Mouse (Mus musculus) embryo, embryonic 10 days (tissue): Measurements from ENCODE around the gene Actn4.
A peak's percentile ranks its signal among the peaks of the same experiment; 100 is the strongest.
"Not testable (repeated sequence)": the region's sequence is repeated elsewhere in the genome, so short reads cannot be mapped to it uniquely, and the experiment has no call there.

Experiments used
- DNase-seq: peaks from one replicate; pipeline ENCODE4 v3.0.0-alpha.2; 2015; ENCODE audit warnings: low spot score

The Actn4 gene

DNA sequence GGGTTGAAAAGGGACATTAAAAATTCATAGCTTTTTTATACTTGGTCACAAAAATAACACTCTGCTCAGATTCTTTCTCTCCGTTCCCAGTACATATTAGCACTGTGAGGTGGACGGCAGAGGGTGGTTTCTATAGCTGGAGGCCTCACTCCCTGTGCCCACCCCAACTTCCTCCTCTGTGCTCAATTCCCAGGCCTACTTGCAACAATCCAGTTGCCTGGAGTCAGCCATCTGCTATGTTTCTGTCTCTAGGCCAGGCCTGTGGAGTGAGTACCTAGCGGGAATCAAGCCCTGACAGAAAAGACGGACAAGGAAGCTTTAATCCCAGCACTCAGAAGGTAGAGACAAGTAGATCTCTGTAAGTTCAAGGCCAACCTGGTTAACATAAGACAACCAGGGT lies 39.5 kb downstream of the Actn4 start:
- no peak for DNase-seq

DNA sequence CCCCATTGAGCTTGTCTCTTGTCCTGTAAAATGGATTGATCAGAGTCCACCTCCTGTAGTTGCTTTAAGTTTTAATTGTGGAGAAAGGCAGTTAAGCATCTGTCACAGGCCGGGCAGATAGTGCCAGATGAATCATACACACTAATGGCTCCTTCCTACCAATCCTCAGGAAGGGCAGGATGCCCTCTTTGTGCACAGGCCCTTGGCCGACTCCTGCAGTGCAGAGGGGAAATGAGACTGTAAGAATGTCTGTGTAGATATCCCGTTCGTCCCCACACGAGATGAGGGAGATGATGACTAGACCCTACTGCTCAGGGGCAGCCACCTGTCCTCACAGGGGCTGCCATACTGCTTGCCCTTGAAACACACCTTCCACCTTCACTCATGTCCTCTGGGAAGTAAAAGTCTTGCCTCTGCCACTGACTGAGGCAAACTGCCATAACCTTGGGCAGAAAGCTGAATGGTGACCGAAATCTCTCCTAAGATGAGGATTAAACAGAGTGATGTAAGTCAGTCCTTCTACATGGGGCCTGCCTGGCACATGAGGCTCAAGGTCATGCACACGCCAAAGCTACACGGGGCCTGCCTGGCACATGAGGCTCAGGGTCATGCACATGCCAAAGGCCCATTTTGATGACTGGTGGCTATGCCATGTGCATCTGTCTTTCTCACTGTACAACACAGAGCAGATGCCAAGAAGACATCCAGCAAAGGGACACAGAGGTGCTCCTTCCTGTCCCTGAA lies 40.2 kb downstream of the Actn4 start:
- DNase-seq, result no peak

DNA sequence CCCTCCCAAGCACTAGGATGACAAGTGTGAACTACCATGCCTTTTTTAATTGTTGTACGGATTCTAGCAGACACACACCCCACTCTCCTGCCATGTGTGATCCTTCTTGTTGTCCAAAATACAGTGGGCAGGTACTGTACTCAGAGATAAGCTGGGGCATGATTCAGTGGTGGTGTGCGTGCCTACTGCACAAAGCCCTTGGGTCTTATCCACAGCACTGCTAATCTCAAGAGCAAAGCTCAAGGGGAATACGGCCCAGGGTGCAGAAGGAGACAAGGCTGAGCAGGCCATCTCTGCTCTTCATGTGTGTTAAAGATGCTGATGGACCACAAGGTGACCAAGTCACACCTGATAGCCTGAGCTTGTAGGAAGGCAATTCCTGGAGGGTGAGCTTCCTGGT lies 41.0 kb downstream of the Actn4 start:
- no peak for DNase-seq

DNA sequence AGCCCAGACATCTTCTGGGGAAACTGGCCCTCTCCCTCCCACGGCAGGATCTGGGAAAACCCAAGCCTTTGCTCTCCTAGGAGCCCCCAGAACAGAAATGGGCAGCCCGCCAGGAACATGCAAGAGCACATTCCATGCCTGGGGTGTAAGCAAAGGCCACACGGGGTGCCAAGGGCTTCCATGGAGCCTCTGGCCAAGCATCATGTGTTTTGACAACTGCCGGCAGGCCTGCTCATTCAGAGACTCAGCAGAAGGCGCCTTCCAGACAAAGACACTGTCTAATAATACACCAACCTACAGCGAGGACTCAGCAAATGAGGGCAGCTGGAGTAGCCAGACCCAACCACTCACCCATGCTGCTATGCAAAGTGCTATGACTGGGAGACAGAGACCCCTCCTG lies 42.3 kb downstream of the Actn4 start:
- peak; percentile 35 for DNase-seq

DNA sequence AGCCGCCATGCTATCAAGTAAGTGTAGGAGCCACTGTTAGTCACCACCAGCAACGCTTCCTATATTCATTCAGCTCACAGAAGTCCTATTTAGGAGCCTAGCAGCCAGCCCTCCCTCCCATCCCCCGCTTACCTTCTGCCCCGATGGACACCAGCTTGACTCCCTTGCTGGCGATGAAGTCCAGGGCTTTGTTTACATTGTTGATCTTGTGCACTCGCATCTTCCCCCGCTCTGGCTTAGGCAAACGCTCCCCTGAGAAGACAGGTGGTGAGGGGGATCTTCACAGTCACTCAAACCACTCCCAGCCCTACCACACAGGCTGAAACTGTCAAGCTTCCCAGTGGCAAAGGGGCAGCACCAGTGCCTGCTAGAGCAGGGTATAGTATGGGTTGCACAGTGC lies 43.6 kb downstream of the Actn4 start:
- DNase-seq, result no peak

DNA sequence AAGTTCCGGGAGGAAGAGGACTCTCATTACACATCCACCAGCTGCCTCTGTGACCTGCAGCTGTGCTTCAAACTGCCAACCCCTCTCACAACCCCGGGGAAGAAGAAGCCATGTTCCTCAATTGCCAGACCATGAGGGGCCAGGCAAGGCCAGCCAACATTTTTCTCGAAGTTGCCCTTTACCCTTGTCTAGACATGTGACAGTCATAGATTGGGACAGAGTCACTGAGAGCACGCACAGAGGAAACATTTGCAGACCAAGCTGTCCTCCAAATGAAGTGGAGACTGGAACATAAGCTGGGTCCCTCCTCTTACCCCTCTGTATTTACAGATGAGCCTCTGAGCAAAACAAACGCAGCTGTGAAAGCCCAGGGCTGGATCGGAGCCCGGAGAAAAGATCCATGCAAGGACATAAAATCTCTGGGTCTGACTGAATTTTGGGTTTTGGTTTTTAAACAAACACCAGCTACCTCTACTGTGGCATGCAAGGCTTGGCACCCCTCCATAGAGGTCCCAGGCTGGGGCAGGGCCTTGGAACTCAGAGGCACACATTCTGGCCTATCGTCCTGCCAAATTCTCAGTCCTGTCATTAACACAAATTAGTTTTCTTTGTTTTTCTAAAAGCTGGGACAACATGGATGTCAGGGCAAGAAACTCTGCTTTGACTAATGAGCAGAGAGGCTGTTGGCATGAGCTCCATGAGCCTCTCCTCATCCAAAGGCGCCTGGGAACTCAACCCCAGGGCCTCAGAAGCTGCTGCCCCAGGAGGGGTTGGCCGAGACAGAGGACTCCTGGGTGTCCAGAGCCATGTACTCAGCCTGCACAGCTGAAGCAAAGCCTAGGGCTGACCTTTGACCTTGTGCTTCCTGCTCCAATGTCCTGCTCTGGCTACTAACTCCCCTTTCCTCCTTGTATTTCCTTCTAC lies 44.4 kb downstream of the Actn4 start:
- DNase-seq, result peak; percentile 64

DNA sequence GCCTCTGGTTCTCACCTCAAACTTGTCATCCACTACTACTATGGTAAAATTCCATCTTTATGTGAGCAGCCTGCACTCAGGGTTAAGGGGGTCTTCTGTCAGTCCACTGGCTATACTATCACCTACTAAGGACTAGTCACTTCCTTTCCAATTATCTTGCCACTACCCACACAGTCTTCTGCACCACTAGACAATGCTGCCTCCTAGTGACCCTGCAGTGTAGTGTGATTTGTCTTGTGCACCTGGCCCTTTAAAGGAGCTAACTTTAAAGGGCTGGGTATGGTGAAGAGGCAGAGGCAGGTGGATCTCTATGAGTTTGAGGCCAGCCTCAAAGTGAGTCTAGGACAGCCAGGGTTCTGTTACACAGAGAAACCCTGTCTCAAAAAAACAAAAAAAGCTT lies 45.6 kb downstream of the Actn4 start:
- no peak for DNase-seq

DNA sequence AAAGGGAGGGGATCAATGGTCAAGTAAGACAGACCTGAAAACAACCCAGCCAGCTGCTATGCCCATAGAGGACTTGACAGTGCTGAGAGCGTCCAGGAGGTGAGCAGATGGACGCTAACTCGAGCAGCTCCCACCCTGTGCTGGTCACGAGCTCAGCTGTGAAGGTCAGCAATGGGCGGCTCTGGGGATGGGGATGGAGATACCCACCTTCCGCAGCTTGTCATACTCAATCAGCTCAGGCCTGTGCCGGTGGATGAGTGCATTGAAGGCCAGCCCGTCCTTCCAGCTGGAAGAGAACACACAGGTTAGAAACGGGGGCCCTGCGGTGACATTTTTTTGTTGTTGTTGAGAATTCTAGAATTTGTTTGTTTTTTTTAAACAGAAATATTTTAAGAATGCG lies 49.0 kb downstream of the Actn4 start:
- DNase-seq, result peak; percentile 29

DNA sequence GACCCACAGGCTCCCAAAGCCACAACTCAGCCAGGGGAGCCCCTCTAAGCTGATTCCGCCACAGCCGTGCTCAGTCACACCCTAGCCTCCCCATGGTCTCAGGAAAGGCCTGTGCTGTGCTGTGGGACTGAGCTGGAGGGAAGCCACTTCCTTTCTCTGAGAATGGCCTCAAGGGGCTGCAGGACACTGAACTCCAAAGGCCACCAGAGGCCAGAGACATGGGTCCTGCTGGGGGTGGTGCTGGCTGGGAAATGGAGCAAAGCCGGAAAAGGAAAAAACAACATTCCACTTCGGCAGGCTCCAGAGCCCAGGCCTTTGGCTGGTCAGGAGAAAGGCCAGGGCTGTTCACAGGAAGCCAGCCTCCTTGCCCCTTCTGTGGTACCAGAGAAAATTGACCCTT lies 50.5 kb downstream of the Actn4 start:
- DNase-seq, result no peak

DNA sequence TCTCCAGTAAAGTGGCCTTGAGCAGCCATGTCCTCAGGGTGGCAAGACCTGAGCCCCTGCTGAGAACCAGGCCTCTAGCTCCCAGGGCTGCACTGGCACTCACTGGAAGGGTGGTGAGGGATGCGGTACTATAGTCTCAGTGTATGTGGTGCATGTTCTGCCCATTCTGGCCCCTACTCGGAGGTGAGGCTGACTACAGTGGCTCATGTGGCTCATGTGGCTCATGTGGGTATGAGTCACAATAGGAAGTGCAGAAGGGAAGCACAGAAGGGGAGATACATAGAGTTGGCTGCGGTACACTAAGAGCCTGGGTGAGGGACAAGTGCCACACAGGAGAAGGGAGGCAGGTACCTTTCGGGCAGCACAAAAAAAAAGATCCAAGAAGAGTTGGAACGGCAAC lies 54.9 kb downstream of the Actn4 start:
- DNase-seq, result no peak

DNA sequence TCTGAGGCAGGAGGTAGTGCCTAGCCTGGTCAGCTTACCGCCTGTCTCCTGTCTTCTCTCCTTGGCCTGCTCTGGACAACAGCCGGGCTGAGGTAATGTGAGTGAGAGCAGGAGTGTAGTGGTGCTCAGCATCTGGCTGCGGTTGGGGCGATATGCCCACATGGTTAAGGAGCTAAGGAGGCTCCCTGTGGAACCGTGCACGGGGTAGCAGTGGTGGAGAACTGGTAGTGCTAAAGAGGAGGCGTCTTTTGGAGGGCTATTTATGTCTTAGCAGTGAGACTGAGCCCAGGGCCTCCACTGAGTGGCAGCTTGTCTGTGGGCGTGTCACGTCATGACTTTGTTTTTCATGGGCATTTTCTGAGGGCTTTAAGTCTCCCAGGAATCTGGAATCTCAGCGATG lies 58.4 kb downstream of the Actn4 start:
- no peak for DNase-seq

DNA sequence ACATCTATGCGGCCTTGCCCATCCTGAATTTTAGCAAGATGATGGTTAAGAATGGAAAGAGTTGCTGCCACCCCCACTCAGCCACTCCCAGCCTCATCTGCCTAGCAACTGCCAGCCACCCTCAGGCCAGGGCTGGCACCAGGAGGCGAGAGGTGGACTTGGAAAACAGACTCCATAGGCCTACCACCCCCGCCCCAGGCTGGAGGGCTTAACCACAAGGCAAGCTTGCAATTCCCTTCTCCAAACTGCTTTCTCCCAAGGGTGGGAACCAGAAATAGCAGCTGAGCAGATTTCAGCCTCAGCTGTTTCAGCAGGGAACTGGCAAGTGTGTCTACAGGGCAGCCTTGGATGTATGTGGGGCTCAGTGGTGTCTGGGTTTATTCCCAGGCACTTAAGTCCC lies 59.3 kb downstream of the Actn4 start:
- no peak for DNase-seq

DNA sequence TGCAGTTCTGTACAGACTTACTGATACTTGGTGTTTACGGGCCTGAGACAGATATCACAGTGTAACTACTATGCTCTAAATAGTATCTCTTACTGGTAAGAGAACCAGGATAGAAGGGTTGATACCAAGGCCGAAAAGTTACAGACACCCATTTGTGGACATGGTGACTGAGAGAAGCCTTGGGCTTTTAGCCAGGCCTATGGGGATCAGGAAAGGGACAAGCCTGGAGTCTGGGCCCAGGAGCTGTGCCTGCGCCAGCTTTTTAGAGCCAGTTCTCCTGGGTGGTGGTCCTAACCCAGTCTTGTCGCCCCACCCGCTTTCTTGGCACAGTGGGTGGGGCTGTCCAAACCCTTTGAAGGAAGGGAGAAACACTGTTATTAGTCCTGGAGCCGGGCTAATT lies 60.0 kb downstream of the Actn4 start:
- no peak for DNase-seq

DNA sequence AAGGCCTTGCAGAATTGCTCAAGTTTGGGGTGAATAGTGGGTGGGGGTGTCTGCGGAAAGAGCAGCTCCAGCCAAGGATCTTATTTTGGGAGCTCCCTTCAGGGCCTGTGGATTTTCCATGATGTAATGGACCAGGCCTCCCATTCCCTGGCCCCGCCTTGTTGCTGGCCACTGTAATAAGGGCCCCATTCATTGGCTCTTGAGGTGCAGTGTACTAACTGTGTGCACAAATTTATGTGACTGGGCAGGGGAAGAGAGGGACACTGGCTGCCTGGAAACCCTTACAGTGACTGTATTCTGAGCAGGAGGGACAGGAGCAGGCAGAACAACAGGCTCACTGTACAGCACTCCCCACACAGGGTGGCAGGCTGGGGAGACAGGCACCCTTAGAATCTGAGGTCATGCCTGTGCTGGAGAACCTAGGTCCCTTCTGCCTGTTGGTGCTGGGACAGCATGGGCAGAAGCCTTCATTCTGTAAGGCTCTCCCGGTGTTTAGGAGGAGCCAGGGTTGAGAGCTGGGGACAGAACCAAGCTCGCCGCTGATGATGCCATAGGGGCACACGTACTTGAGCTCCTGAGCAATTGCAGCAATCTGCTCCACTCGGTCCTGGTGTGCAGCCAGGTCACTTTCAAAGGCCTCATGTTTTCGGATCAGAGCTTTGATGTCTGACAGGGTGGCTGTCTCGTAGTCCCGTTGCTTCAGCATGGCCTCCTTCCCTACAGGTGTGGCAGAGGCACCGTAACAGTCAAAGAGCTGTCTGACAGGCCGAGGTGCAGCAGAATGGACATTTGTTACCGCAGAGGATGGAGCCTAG lies 60.6 kb downstream of the Actn4 start:
- DNase-seq, result no peak

DNA sequence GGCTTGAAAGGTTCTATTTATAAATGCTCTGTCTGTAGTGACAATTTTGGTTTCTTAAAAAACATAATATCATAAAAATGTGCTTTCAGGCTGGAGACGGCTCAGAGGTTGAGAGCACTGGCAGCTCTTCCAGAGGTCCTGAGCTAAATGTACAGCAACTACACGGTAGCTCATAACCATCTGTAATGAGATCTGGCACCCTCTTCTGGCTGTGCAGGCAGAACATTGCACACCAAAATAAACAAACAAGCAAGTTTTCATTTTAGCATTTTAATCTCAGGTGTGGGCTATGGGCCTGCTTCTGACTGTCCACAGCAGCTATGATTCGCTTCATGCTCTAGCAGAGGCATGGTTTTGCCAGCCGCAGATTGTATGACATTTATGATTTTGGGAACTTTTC lies 62.2 kb downstream of the Actn4 start:
- no peak for DNase-seq

DNA sequence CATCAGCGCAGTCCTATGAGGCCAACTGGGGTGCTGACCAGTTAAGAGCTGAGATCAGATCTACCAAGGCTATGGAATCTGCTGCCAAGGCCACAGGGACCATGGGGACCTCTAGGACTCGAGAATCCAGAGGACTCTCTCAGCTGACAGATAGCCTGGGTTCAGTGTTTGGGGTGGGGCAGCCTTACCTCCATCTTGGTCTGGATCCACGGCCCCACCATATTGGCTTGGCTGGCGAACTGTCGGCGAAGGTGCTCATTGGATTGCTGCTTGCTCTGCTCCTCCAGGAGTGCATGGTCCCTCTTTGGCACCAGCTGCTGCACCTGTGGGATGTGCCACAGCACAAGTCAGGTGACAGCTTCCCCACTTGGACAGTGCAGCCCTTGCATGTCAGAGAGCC lies 64.5 kb downstream of the Actn4 start:
- DNase-seq, result no peak

DNA sequence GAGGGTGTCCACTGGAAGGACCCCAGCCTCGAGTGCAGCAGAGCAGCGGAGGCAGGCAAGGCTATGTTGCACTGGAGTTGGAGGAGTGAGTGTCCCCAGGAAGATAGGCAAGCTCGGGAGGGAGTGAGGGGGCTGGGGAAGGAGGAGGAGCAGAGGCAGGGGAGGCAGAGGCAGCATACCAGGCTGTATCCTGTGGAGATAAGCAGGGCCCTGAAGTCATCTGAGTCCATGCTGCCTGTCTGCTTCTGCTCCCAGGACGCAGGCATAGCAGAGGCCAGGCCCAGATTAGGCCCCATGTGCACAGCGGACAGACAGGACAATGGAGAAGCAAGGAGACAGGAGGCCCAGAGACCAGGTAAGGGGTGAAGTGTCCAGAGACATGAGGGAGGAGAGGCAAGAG lies 67.2 kb downstream of the Actn4 start:
- peak; percentile 28 for DNase-seq

DNA sequence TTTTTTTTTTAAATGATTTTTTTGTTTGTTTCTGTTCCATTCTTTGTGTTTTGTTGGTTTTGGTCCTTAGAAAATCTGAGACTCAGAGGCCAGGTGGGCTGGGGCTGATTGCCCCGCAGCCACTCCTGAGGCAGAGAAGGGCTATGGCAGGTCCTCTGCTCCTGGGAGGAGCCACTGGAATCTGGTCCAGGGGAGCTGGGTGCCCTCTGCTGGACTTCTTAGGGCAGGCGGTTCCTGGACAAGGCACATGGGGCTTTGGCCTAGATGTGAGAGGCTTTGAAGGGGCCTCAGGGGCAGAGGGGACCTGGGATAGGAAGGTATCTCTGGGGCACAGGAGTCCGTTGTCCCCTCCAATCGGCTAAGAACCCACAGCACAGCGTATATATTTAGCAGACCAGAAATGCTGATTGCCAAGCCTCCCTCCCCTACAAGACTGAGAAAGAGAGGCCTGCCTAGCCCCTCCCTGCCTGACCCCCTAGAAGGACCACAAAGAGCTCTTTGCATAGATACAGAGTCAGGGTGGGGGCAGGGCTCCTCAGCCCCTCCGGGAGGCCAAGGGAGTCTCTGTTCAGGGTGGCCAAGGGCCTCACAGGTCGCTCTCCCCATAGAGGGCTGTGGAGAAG lies 68.4 kb downstream of the Actn4 start:
- peak; percentile 80 for DNase-seq

DNA sequence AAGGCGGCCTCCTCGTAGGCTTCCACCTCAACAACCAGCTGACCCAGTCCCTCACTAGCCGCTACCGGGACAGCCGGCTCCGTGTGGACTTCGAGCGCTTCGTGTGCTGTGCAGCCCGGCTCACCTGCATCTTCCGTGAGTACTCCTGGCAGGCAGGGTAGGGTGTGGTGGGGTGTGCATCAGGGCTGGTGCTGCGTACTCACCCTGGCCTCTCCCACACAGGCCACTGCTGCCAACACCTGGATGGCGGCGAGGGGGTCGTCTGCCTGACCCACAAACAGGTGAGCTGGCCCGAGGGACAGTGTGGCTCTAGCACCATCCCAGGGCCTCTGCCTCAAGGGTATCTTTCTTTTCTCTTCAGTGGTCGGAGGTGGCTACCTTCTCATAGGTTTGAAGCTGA lies 69.5 kb downstream of the Actn4 start:
- DNase-seq, result no peak

DNA sequence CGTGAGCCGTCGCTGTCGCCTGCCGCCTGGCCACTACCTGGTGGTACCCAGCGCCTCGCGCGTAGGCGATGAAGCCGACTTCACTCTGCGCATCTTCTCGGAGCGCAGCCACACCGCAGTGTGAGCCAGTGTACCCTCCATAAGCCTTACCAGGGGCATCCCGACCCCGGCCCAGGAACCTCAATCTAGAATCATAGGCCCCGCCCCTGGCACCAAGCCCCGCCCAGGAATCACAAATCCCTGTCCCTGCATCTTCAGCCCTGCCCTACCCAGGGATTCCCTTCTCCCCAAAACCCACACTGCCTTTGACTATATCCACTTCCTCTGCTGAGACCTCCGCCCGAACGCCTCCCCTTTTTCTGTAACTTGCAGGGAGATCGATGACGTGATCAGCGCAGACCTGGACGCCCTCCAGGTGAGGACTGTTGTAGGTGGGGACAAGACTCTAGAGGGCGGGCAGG lies 73.4 kb downstream of the Actn4 start:
- DNase-seq, result no peak

DNA sequence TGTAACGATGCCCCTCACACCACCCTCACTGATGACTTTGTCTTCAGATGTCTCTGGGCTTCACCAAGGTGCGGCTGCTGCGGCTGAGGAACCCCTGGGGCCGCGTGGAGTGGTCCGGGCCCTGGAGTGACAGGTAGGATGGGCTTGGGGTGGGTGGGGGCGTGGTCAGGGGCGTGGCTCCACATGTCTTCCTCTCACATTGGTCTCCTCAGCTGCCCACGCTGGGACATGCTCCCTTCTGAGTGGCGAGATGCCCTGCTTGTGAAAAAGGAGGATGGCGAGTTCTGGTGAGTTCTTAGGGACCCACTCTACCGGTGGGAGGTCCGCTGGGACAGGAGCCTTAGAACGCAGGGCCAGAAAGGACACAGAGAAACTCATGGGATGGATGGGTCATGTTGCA lies 75.7 kb downstream of the Actn4 start:
- DNase-seq, result no peak

DNA sequence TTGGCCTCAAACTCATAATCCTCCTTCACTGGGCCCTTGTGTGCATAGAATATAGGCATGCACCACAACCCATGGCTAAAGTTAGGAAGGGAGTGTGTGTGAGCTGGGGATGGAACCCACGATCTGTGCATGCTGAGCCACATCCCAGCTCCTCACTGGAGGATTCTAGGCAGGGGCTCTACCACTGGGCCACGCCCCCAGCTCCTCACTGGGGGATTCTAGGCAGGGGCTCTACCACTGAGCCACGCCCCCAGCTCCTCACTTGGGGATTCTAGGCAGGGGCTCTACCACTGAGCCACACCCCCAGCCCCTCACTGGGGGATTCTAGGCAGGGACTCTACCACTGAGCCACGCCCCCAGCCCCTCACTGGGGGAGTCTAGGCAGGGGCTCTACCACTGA lies 78.4 kb downstream of the Actn4 start:
- DNase-seq, result not testable (repeated sequence)
